Mouse (Mus musculus) thymus, adult 2 months (tissue): ENCODE measurements around the gene Bphl. TPM values are rescaled to one million over a fixed set of nuclear protein-coding genes. Genes with fewer than 3 reads are reported as not detected.

Source experiments
- DNase-seq: peaks from one replicate; pipeline ENCODE4 v3.0.0; 2021
- H3K27ac ChIP-seq: fragments of 200-500 bp; 2 replicates; pipeline ENCODE4 v1.5.1; 2012; ENCODE audit warnings: low read length, control low read depth; ENCODE audit not compliant: control insufficient read depth, insufficient read depth
- H3K27me3 ChIP-seq: fragments of 200-500 bp; 2 replicates; pipeline ENCODE4 v1.6.1; 2012; ENCODE audit warnings: mild to moderate bottlenecking, low read length, moderate library complexity, mixed read lengths; ENCODE audit not compliant: control insufficient read depth, insufficient read depth
- H3K36me3 ChIP-seq: fragments of 200-500 bp; 2 replicates; pipeline ENCODE4 v1.6.1; 2012; ENCODE audit warnings: mild to moderate bottlenecking, low read length, moderate library complexity; ENCODE audit not compliant: control insufficient read depth, insufficient read depth
- H3K4me1 ChIP-seq: fragments of 200-500 bp; replicated peaks from 2 replicates; pipeline ENCODE4 v1.6.1; 2012; ENCODE audit warnings: low read length; ENCODE audit not compliant: control insufficient read depth, insufficient read depth
- H3K4me3 ChIP-seq: fragments of 200-500 bp; 2 replicates; pipeline ENCODE4 v1.5.1; 2012; ENCODE audit warnings: mild to moderate bottlenecking, low read length, control low read depth, moderate library complexity; ENCODE audit not compliant: control insufficient read depth, insufficient read depth
- CTCF ChIP-seq: fragments of 200-500 bp; IDR thresholded peaks from 2 replicates; pipeline ENCODE4 v1.5.1; 2012; ENCODE audit warnings: mild to moderate bottlenecking, control low read depth, low read length, moderate library complexity, borderline replicate concordance; ENCODE audit not compliant: control insufficient read depth, poor library complexity, insufficient read depth; ENCODE audit errors: extremely low read depth
- POLR2A ChIP-seq: fragments of 200-500 bp; IDR thresholded peaks from 2 replicates; pipeline ENCODE4 v1.6.1; 2012; ENCODE audit warnings: mild to moderate bottlenecking, low read length, control low read depth, moderate library complexity; ENCODE audit not compliant: control insufficient read depth, poor library complexity, insufficient read depth; ENCODE audit errors: extremely low read depth
- WGBS: fragments of 180-500 bp; shearing (Covaris S2); methylation state at CpG from one replicate; pipeline ENCODE4 v1.1.7; 2018; 5-methylcytosine and 5-hydroxymethylcytosine counted together
- polyA plus RNA-seq: library from polyadenylated mRNA; depleted of rRNA; stranded (reverse); fragments of >200 nt; gene quantifications from 2 replicates; pipeline ENCODE4 v1.2.3, GENCODE M21; 2012; rRNA removed

Bphl gene
- 24.7 and 25.9 TPM in 2 replicates for polyA plus RNA-seq

DNA sequence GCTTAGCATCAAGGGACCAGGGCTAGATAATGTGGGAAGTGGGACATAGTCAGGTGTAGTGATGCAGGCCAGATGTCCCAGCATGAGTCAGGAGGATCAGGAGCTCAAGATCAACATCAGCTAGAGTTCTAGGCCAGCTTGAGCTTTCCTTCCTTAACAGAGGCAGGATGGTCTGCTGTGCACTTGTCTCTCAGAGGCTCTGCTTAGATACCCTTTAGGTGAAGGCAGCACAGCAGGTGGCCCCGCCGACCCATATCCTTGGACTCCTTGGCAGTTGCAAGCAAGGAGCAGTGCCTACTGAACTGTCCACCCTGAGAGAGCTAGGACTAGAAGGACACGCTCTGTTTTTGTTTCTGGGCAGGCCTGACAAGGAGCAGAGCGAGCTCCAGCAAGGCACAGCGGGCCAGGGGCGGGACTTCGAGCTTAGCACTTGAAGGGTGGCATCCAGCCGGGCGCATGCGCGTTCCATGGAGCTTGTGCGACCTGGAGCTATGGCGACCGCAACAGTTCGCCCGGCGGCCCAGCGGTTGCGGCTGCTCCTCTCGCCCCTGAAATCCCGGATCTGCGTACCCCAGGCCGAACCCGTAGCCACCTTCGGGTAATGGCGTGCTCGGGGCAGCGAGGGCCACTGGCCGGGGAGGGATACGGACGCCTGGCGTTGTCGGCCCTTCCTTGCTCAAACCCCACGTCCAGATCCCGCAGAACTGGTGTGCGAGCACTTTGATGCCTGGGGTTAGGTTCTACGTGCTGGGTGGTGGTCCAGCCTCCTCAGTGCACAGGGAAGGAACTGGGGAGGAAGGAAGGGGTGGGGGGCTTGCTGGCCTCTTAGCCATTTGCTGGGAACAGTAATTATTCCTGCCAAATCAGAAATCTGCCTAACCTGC is at the start of gene Bphl:
Gene Bphl, plus strand, starts transcription at position 426 of the 884 bp plus-strand sequence.
- 1% methylated on average over 37 of the region's 37 CpGs for WGBS
- peak; percentile 80 for TF ChIP-seq POLR2A
- TF ChIP-seq CTCF: 0 out of 2 replicates have a peak, but pooled peaks have one; percentile 15
- H3K36me3 ChIP-seq: peaks cover 2% of the 10 kb centered on the region; the same call in 1 of the 2 replicates
- H3K27ac ChIP-seq: no peak within 1 kb of the TSS
- H3K4me1 ChIP-seq: peaks cover 7% of the 10 kb centered on the region
- DNase-seq: peak; percentile 91
- no peaks in the 10 kb centered on the region for H3K27me3 ChIP-seq
- H3K4me3 ChIP-seq: peak within 1 kb of the TSS; percentile 71

DNA sequence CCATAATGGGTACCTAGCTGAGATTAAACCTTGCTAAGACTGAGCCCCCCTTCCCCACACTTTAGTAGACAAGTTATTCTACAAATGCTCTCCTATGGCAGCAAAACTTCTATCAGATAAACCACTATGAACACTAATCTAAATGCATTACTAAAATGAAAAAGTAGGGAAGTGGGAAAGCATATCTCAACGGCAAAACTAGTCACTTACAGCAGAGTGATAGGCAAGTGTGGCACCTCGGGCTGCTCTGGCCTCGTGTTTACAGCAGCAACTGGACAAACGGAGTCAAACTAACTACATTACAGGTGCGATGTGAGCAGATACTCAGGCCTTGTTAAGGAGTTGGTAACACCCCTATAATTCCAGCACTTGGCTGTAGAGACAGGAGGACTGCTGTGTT is 47.8 kb upstream of the Bphl start:
- TF ChIP-seq POLR2A: no peak
- no peak for TF ChIP-seq CTCF
- whole genome bisulfite sequencing: 96% methylated on average over 5 of the region's 5 CpGs
- no peak for DNase-seq
- no peaks in the 10 kb centered on the region for H3K4me1 ChIP-seq
- H3K27ac ChIP-seq: no peak overlapping the region
- H3K27me3 ChIP-seq: no peaks in the 10 kb centered on the region
- no peak overlapping the region for H3K4me3 ChIP-seq
- no peaks in the 10 kb centered on the region for H3K36me3 ChIP-seq

DNA sequence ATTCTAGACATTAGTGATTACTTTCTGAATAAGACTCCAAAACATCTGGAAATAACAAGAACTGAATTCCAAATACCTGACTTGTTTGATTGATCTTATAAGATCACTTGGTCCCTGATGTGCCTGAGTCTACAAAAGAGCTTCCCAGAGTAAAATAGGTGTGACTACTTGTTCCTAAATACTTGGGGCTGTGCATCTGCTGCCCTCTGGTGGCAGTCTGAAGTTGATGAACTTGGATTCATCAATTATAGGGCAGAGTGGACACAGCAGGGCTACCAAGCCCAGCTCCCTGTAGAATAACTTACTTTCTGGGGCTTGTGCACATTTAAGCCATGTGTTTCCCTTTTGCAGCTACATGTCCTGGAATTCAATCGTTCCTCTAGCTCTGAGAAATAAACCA is 42.2 kb upstream of the Bphl start:
- Histone ChIP-seq H3K4me3 (no peak overlapping the region), H3K4me1 (no peaks in the 10 kb centered on the region), H3K27me3 (no peaks in the 10 kb centered on the region), H3K36me3 (no peaks in the 10 kb centered on the region), H3K27ac (no peak overlapping the region)
- no peak for TF ChIP-seq CTCF
- no peak for TF ChIP-seq POLR2A
- WGBS: 32% methylated on average over 1 of the region's 1 CpGs
- peak; percentile 60 for DNase-seq

GRCm38 (mm10) chr13:34002058-34003006 is 35.1 kb upstream of the Bphl start, which contains the start of the genes Ripk1 and Serpinb6a:
TSS of gene Ripk1 (plus strand) at chr13:34002363.
TSS of gene Serpinb6a (minus strand) at chr13:34002794.
- no peaks in the 10 kb centered on the region for H3K36me3 ChIP-seq
- peak within 1 kb of the TSS; percentile 97 for H3K4me3 ChIP-seq
- DNase-seq: peak; percentile 96
- TF ChIP-seq CTCF (peak; percentile 56; the same call in 1 of the 2 replicates), POLR2A (peak; percentile 62; the same call in 1 of the 2 replicates)
- no peaks in the 10 kb centered on the region for H3K27me3 ChIP-seq
- under 1% methylated on average over 92 of the region's 92 CpGs for WGBS
- 0 out of 2 replicates have a peak, but pooled peaks cover 3% of the 10 kb centered on the region for H3K4me1 ChIP-seq
- peak within 1 kb of the TSS; percentile 35 for H3K27ac ChIP-seq

- WGBS: under 1% methylated on average over 5 of the region's 5 CpGs
- no peak for TF ChIP-seq POLR2A
- TF ChIP-seq CTCF: no peak
- Histone ChIP-seq H3K27me3 (no peaks in the 10 kb centered on the region), H3K4me3 (peak overlapping the region; percentile 97), H3K36me3 (no peaks in the 10 kb centered on the region), H3K27ac (peak overlapping the region; percentile 35), H3K4me1 (0 out of 2 replicates have a peak, but pooled peaks cover 3% of the 10 kb centered on the region)
- DNase-seq: no peak
Measured at GRCm38 (mm10) chr13:34003058-34003457, 34.3 kb upstream of the Bphl start.

DNA sequence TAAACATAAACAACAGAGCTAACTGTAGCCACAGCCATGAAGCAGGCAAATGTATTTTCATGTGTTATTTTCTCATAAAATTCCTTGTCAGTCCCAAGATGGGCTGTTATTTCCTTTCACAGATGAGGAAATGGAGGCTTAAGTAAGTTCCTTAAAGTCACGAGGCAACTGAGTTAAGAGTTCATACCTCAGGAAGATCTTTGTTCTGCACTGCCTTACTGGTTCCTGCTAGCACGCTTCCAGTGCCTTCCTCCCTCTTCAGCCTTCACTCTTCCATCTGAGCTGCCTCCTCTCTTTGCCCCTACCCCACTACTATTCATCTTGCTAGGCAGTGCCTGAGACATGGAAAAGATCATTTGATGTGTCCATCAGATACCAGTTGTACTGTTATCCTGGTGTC is 30.2 kb upstream of the Bphl start:
- 0 out of 2 replicates have a peak, but pooled peaks cover 3% of the 10 kb centered on the region for H3K4me1 ChIP-seq
- DNase-seq: no peak
- peaks cover 10% of the 10 kb centered on the region; the same call in 1 of the 2 replicates for H3K36me3 ChIP-seq
- H3K27me3 ChIP-seq: no peaks in the 10 kb centered on the region
- no peak overlapping the region for H3K27ac ChIP-seq
- WGBS: 85% methylated on average over 2 of the region's 2 CpGs
- no peak overlapping the region for H3K4me3 ChIP-seq
- no peak for TF ChIP-seq CTCF
- no peak for TF ChIP-seq POLR2A
